Mouse (Mus musculus): ENCODE data around the gene Ctrl. TPM values are rescaled to one million over a fixed set of nuclear protein-coding genes. Genes with fewer than 3 reads are reported as not detected.

Gene Ctrl
- polyA plus RNA-seq, 1 experiment from 2014 or later = 2.8 TPM

DNA sequence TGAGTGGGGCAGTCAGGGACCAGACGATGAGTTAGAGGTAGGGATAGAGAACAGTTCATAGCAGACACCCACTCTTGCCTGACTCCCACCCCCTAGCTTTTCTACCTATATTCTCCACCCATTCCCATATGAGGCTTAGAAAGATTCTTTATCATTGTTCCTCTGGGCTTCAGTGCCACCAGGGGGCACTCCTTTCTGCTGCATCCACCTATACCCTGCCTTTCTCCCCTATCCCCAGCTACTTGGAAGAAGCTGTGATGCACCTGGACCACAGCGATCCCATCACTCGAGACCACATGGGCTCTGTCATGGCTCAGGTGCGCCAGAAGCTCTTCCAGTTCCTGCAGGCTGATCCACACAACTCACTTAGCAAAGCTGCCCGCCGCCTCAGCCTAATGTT, 41.2 kb downstream of the Ctrl start:
- Histone ChIP-seq H3K27me3 (no peaks in the 10 kb centered on the region), H3K9ac (no peak overlapping the region), H3K36me3 (peaks cover 78% of the 10 kb centered on the region), H3K27ac (no peak overlapping the region), H3K4me1 (replicated peaks) (peaks cover 10% of the 10 kb centered on the region), H3K4me2 (no peak overlapping the region), H3K9me3 (no peaks in the 10 kb centered on the region), H3K4me3 (no peak overlapping the region)
- 87% methylated on average over 6 of the region's 6 CpGs for WGBS
- no peak; the same call in 1 of the 2 replicates for ATAC-seq (ENCODE audit: low FRiP score)

DNA sequence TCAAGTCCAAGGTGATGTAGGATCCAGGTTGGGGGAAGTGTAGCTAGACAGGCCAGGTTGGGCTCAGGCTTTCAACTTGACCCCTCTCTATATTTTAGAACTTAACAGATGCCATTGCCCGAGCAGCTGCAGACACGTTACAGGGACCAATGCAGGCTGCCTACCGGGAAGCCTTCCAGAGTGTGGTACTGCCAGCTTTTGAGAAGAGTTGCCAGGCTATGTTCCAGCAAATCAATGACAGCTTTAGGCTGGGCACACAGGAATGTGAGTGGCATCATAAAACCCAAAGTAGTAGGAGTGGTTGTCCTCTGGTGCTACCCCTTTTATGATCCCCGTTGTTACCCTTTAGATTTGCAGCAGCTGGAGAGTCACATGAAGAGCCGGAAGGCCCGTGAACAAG, 42.8 kb downstream of the Ctrl start:
- Histone ChIP-seq H3K4me1 (replicated peaks) (peaks cover 10% of the 10 kb centered on the region), H3K9ac (no peak overlapping the region), H3K36me3 (peaks cover 90% of the 10 kb centered on the region), H3K27ac (no peak overlapping the region), H3K9me3 (no peaks in the 10 kb centered on the region), H3K27me3 (no peaks in the 10 kb centered on the region), H3K4me3 (no peak overlapping the region), H3K4me2 (no peak overlapping the region)
- ATAC-seq (ENCODE audit: low FRiP score) = no peak
- WGBS = 94% methylated on average over 6 of the region's 6 CpGs

- WGBS = 94% methylated on average over 12 of the region's 12 CpGs
- no peak overlapping the region for H3K4me3 ChIP-seq
- peaks cover 10% of the 10 kb centered on the region for H3K4me1 ChIP-seq (replicated peaks)
- no peak for ATAC-seq (ENCODE audit: low FRiP score)
- no peak overlapping the region for H3K27ac ChIP-seq
- no peak overlapping the region for H3K4me2 ChIP-seq
- no peak overlapping the region for H3K9ac ChIP-seq
- H3K36me3 ChIP-seq = peaks cover 92% of the 10 kb centered on the region
- no peaks in the 10 kb centered on the region for H3K27me3 ChIP-seq
- no peaks in the 10 kb centered on the region for H3K9me3 ChIP-seq
Observed at GRCm38 (mm10) chr8:105889756-105890465, 43.8 kb downstream of the Ctrl start.

Small RNA genes lying within 50 kb of the gene (microRNA-seq; reads per million reads assigned to microRNA genes)
- not detected for gene Mir7074

Other genes starting within 250 kb of the Ctrl start
- gene Carmil2, start 247.6 kb downstream of the Ctrl start, polyA plus RNA-seq (2015; fragmentation: Nextera tagmentation; extraction: Ambion mirVana) = 16.2 TPM in 2 replicates
- gene Acd, start 232.8 kb downstream of the Ctrl start, polyA plus RNA-seq (2015; fragmentation: Nextera tagmentation; extraction: Ambion mirVana) = 93.0 and 95.2 TPM in 2 replicates
- gene Pard6a, start 232.7 kb downstream of the Ctrl start, polyA plus RNA-seq (2015; fragmentation: Nextera tagmentation; extraction: Ambion mirVana) = 45.4 and 47.7 TPM in 2 replicates
- gene 4933405L10Rik, start 226.2 kb downstream of the Ctrl start, polyA plus RNA-seq (2015; fragmentation: Nextera tagmentation; extraction: Ambion mirVana) = 0.16 and 0.28 TPM in 2 replicates
- gene Enkd1, start 225.7 kb downstream of the Ctrl start, polyA plus RNA-seq (2015; fragmentation: Nextera tagmentation; extraction: Ambion mirVana) = 12.8 TPM in 2 replicates
- 90.7 and 94.2 TPM in 2 replicates for gene Gfod2, start 175.2 kb downstream of the Ctrl start, polyA plus RNA-seq (2015; fragmentation: Nextera tagmentation; extraction: Ambion mirVana)
- 11.5 and 14.3 TPM in 2 replicates for gene Ranbp10, start 106.5 kb downstream of the Ctrl start, polyA plus RNA-seq (2015; fragmentation: Nextera tagmentation; extraction: Ambion mirVana)
- 0.80 and 1.6 TPM in 2 replicates for gene Tsnaxip1, start 106.1 kb downstream of the Ctrl start, polyA plus RNA-seq (2015; fragmentation: Nextera tagmentation; extraction: Ambion mirVana)
- 59.7 and 61.1 TPM in 2 replicates for gene Cenpt, start 80.6 kb downstream of the Ctrl start, polyA plus RNA-seq (2015; fragmentation: Nextera tagmentation; extraction: Ambion mirVana)
- gene Thap11, start 78.7 kb downstream of the Ctrl start, polyA plus RNA-seq (2015; fragmentation: Nextera tagmentation; extraction: Ambion mirVana) = 58.7 and 60.6 TPM in 2 replicates
- gene Nutf2, start 73.3 kb downstream of the Ctrl start, polyA plus RNA-seq (2015; fragmentation: Nextera tagmentation; extraction: Ambion mirVana) = 186 and 205 TPM in 2 replicates
- 49.3 and 50.3 TPM in 2 replicates for gene Edc4, start 53.0 kb downstream of the Ctrl start, polyA plus RNA-seq (2015; fragmentation: Nextera tagmentation; extraction: Ambion mirVana)
- gene Nrn1l, start 40.3 kb downstream of the Ctrl start, polyA plus RNA-seq (2015; fragmentation: Nextera tagmentation; extraction: Ambion mirVana) = 0.88 and 0.94 TPM in 2 replicates
- gene Pskh1, start 33.4 kb downstream of the Ctrl start, polyA plus RNA-seq (2015; fragmentation: Nextera tagmentation; extraction: Ambion mirVana) = 12.4 and 13.1 TPM in 2 replicates
- 40.3 and 46.9 TPM in 2 replicates for gene Psmb10, start 4.6 kb upstream of the Ctrl start, polyA plus RNA-seq (2015; fragmentation: Nextera tagmentation; extraction: Ambion mirVana)
- 0.90 and 1.0 TPM in 2 replicates for gene Lcat, start 9.5 kb upstream of the Ctrl start, polyA plus RNA-seq (2015; fragmentation: Nextera tagmentation; extraction: Ambion mirVana)
- 7.9 and 8.9 TPM in 2 replicates for gene Slc12a4, start 32.2 kb upstream of the Ctrl start, polyA plus RNA-seq (2015; fragmentation: Nextera tagmentation; extraction: Ambion mirVana)
- gene Dpep3, start 45.6 kb upstream of the Ctrl start, polyA plus RNA-seq (2015; fragmentation: Nextera tagmentation; extraction: Ambion mirVana) = not detected in 2 replicates
- 23.3 and 23.6 TPM in 2 replicates for gene Dus2, start 57.5 kb upstream of the Ctrl start, polyA plus RNA-seq (2015; fragmentation: Nextera tagmentation; extraction: Ambion mirVana)
- gene Dpep2nb, start 72.1 kb upstream of the Ctrl start, polyA plus RNA-seq (2015; fragmentation: Nextera tagmentation; extraction: Ambion mirVana) = 0.23 TPM in 1 of 2 replicates, not detected in the other
- 21.4 and 22.5 TPM in 2 replicates for gene Ddx28, start 78.0 kb upstream of the Ctrl start, polyA plus RNA-seq (2015; fragmentation: Nextera tagmentation; extraction: Ambion mirVana)
- 4.1 and 4.7 TPM in 2 replicates for gene Nfatc3, start 125.0 kb upstream of the Ctrl start, polyA plus RNA-seq (2015; fragmentation: Nextera tagmentation; extraction: Ambion mirVana)
- 0.14 and 0.26 TPM in 2 replicates for gene Esrp2, start 203.1 kb upstream of the Ctrl start, polyA plus RNA-seq (2015; fragmentation: Nextera tagmentation; extraction: Ambion mirVana)
- 20.0 and 22.3 TPM in 2 replicates for gene Pla2g15, start 216.5 kb upstream of the Ctrl start, polyA plus RNA-seq (2015; fragmentation: Nextera tagmentation; extraction: Ambion mirVana)
- 66.4 and 71.4 TPM in 2 replicates for gene Slc7a6, start 235.0 kb upstream of the Ctrl start, polyA plus RNA-seq (2015; fragmentation: Nextera tagmentation; extraction: Ambion mirVana)

Data from hindbrain, embryonic 13.5 days (tissue).